10 mouse cellular contexts compared by ENCODE assay signal in genomic region chr13:118731850-118732552, GRCm38 (mm10).
DNase-seq lines count a peak whose midpoint lies in the region; ATAC-seq and TF ChIP-seq lines count a peak whose summit lies in the region.
"Had no signal": no experiment of that assay in that cellular context is flagged by ENCODE, and none has a peak within 500 bp of the region (broad histone marks: within the 10 kb centered on the region; RNA-seq: fewer than 3 reads in every experiment).

No protein-coding gene starts in this region.

- no peaks in the 10 kb centered on the region for H3K27me3 ChIP-seq in heart, postnatal 0 days (ENCODE audit: control insufficient read depth, insufficient read depth, low read length)
- H3K27me3 ChIP-seq in embryonic facial prominence, embryonic 13.5 days = no peaks in the 10 kb centered on the region
- H3K27me3 ChIP-seq in myocyte (ENCODE audit: control insufficient read depth, insufficient read depth, insufficient read length) = no peaks in the 10 kb centered on the region

- TF ChIP-seq EP300 in heart, postnatal 0 days (IDR thresholded peaks at IDR 0.05; ENCODE audit: low read depth) = no peak

- H3K4me1 ChIP-seq in heart, postnatal 0 days (ENCODE audit: control insufficient read depth, insufficient read depth) = no peaks in the 10 kb centered on the region
- peaks cover 14% of the 10 kb centered on the region; the same call in 1 of the 2 replicates for H3K4me1 ChIP-seq in embryonic facial prominence, embryonic 13.5 days

- H3K79me2 ChIP-seq in myocyte (ENCODE audit: control insufficient read depth, insufficient read depth) = no peaks in the 10 kb centered on the region

- no peaks in the 10 kb centered on the region for H3K36me3 ChIP-seq in heart, postnatal 0 days (replicated peaks; ENCODE audit: control insufficient read depth, insufficient read depth, low read length)
- H3K36me3 ChIP-seq in embryonic facial prominence, embryonic 13.5 days = no peaks in the 10 kb centered on the region
- H3K36me3 ChIP-seq in myocyte (ENCODE audit: control insufficient read depth, insufficient read depth) = no peaks in the 10 kb centered on the region

- H3K9me3 ChIP-seq in heart, postnatal 0 days (replicated peaks; ENCODE audit: control insufficient read depth, low read length) = no peaks in the 10 kb centered on the region
- no peaks in the 10 kb centered on the region for H3K9me3 ChIP-seq in embryonic facial prominence, embryonic 13.5 days

- no peak for ATAC-seq in heart, postnatal 0 days (ENCODE audit: insufficient read depth, low read depth)
- no peak; the same call in 1 of the 2 replicates for ATAC-seq in embryonic facial prominence, embryonic 13.5 days (ENCODE audit: insufficient number of reproducible peaks, insufficient read depth, low FRiP score, low TSS enrichment, low read depth)
- no peak for ATAC-seq in megakaryocyte progenitor cell, adult 5-6 weeks (replicated peaks; ENCODE audit: poor library complexity)

- no peak overlapping the region for H3ac ChIP-seq in myocyte (ENCODE audit: control insufficient read depth, insufficient read length)

- H3K9ac ChIP-seq in heart, postnatal 0 days (replicated peaks; ENCODE audit: low read depth, low read length) = no peak overlapping the region
- H3K9ac ChIP-seq in embryonic facial prominence, embryonic 13.5 days = peak overlapping the region; percentile 60; the same call in 1 of the 2 replicates

- H3K4me2 ChIP-seq in heart, postnatal 0 days (ENCODE audit: low read depth, low read length) = peak overlapping the region; percentile 32
- peak overlapping the region; percentile 58 for H3K4me2 ChIP-seq in embryonic facial prominence, embryonic 13.5 days
- peak overlapping the region; percentile 5 for H3K4me2 ChIP-seq in myocyte (ENCODE audit: low read depth)

- no peak overlapping the region for H3K4me3 ChIP-seq in heart, postnatal 0 days (ENCODE audit: low read depth, low read length)
- H3K4me3 ChIP-seq in embryonic facial prominence, embryonic 13.5 days = peak overlapping the region; percentile 21
- H3K4me3 ChIP-seq in myocyte = no peak overlapping the region

- TF ChIP-seq POLR2A in myocyte (IDR thresholded peaks at IDR 0.05; ENCODE audit: insufficient read length, low read depth) = no peak

- H3K27ac ChIP-seq in heart, postnatal 0 days (ENCODE audit: low read depth) = no peak overlapping the region
- peak overlapping the region; percentile 87 for H3K27ac ChIP-seq in embryonic facial prominence, embryonic 13.5 days

- no peak for TF ChIP-seq CTCF in heart, postnatal 0 days (IDR thresholded peaks at IDR 0.05; ENCODE audit: low read depth)

- intact Hi-C loops in heart, postnatal 36 days (cut with DNase I) = no loop called here

- DNase-seq in heart, postnatal 0 days (ENCODE audit: low spot score) = no peak
- DNase-seq in heart, postnatal 36 days = no peak
- peak; percentile 51 for DNase-seq in brain, adult 2 months (ENCODE audit: low read depth, low spot score)
- no peak for DNase-seq in urinary bladder, postnatal 14 days (ENCODE audit: low spot score)
- DNase-seq: adrenal gland, postnatal 10 days; retina, postnatal 1 day; thymus, postnatal 25 days had no signal

- 38% methylated on average over 12 of the region's 12 CpGs for WGBS in heart, postnatal 0 days
- 24% methylated on average over 12 of the region's 12 CpGs for WGBS in embryonic facial prominence, embryonic 13.5 days

TF ChIP-seq in myocyte, 11 proteins besides CTCF, POLR2A, EP300 and RAD21:
- TF ChIP-seq MYOD1 (IDR thresholded peaks at IDR 0.05; ENCODE audit: control insufficient read depth in 1 of 3, insufficient read length in 2 of 3, low read depth in 2 of 3) (no peak), TCF12 (IDR thresholded peaks at IDR 0.05; ENCODE audit: insufficient read depth, poor library complexity, severe bottlenecking) (no peak), CEBPB (IDR thresholded peaks at IDR 0.05; ENCODE audit: insufficient read depth, poor library complexity, severe bottlenecking) (no peak), E2F4 (IDR thresholded peaks at IDR 0.05; ENCODE audit: insufficient read depth) (no peak), SRF (IDR thresholded peaks at IDR 0.05; ENCODE audit: control insufficient read depth, insufficient read length, low read depth) (no peak), USF1 (IDR thresholded peaks at IDR 0.05; ENCODE audit: low read depth) (no peak), TCF3 (IDR thresholded peaks at IDR 0.05; ENCODE audit: insufficient read length, low read depth) (no peak), POLR2AphosphoS2 (IDR thresholded peaks at IDR 0.05; ENCODE audit: insufficient read length, low read depth) (no peak), MYOG (IDR thresholded peaks at IDR 0.05; ENCODE audit: control insufficient read depth in 1 of 3, insufficient read depth in 1 of 3, insufficient read length in 2 of 3, low read depth in 2 of 3) (no peak), REST (IDR thresholded peaks at IDR 0.05; ENCODE audit: insufficient read depth, insufficient read length) (no peak), MAX (IDR thresholded peaks at IDR 0.05; ENCODE audit: low read depth) (no peak)

Comparison
In these comparisons a context has a peak if more than half of its experiments do, and no peak if none do; other contexts are left out.
1. H3K4me2 ChIP-seq: peak in every context shown above with its lines; median percentile 58 in embryonic facial prominence, embryonic 13.5 days; 32 in heart, postnatal 0 days; 5 in myocyte.